Mouse (Mus musculus) kidney, adult 2 months (tissue): ENCODE measurements around the gene Atxn1. TPM values are rescaled to one million over a fixed set of nuclear protein-coding genes. Genes with fewer than 3 reads are reported as not detected.

Experiments used
- DNase-seq: peaks from one replicate; pipeline ENCODE4 v3.0.0; 2021
- H3K27ac ChIP-seq: fragments of 200-500 bp; 2 replicates; pipeline ENCODE4 v1.5.1; 2012; ENCODE audit warnings: low read depth, low read length, control low read depth, inconsistent platforms; ENCODE audit not compliant: insufficient read depth
- H3K27me3 ChIP-seq: fragments of 200-500 bp; replicated peaks from 2 replicates; pipeline ENCODE4 v1.6.1; 2012; ENCODE audit warnings: mild to moderate bottlenecking, moderate library complexity, low read length, inconsistent platforms; ENCODE audit not compliant: control insufficient read depth, insufficient read depth
- H3K36me3 ChIP-seq: fragments of 200-500 bp; 2 replicates; pipeline ENCODE4 v1.6.1; 2012; ENCODE audit warnings: mild to moderate bottlenecking, moderate library complexity, low read length, inconsistent platforms; ENCODE audit not compliant: control insufficient read depth, insufficient read depth
- H3K4me1 ChIP-seq: fragments of 200-500 bp; 2 replicates; pipeline ENCODE4 v1.6.1; 2011; ENCODE audit warnings: low read length; ENCODE audit not compliant: control insufficient read depth, insufficient read depth
- H3K4me3 ChIP-seq: fragments of 200-500 bp; 2 replicates; pipeline ENCODE4 v1.5.1; 2011; ENCODE audit warnings: mild to moderate bottlenecking, low read depth, low read length, control low read depth; ENCODE audit not compliant: insufficient read depth
- CTCF ChIP-seq: fragments of 200-500 bp; conservative IDR thresholded peaks from 2 replicates; pipeline ENCODE4 v1.5.1; 2011; ENCODE audit warnings: low read depth, mild to moderate bottlenecking, control low read depth, low read length, moderate library complexity, mixed read lengths; ENCODE audit not compliant: insufficient read depth, insufficient read length
- POLR2A ChIP-seq: fragments of 200-500 bp; IDR thresholded peaks from one replicate; pipeline ENCODE4 v1.6.1; 2011; ENCODE audit warnings: low read depth, low read length, control low read depth
- WGBS: fragments of 180-500 bp; shearing (Covaris S2); methylation state at CpG from one replicate; pipeline ENCODE4 v1.1.7; 2018; 5-methylcytosine and 5-hydroxymethylcytosine counted together
- polyA plus RNA-seq: library from polyadenylated mRNA; depleted of rRNA; stranded (reverse); fragments of >200 nt; gene quantifications from 2 replicates; pipeline ENCODE4 v1.2.3, GENCODE M21; 2012; rRNA removed

Gene Atxn1
- polyA plus RNA-seq = 15.0 and 17.9 TPM in 2 replicates

- peak; percentile 92 for DNase-seq
- Histone ChIP-seq H3K4me1 (peaks cover 12% of the 10 kb centered on the region), H3K27ac (peak within 1 kb of the TSS; percentile 99)
Measured at GRCm38 (mm10) chr13:45964853-45965593, at the start of gene Atxn1. Gene Atxn1 (minus strand): TSS chr13:45965008.

GRCm38 (mm10) chr13:46011232-46011631 is 46.4 kb upstream of the Atxn1 start:
- Histone ChIP-seq H3K27ac (no peak overlapping the region), H3K36me3 (no peaks in the 10 kb centered on the region), H3K4me3 (no peak overlapping the region), H3K27me3 (no peaks in the 10 kb centered on the region), H3K4me1 (peaks cover 5% of the 10 kb centered on the region)
- no peak for TF ChIP-seq POLR2A
- TF ChIP-seq CTCF = no peak
- 59% methylated on average over 9 of the region's 9 CpGs for WGBS
- DNase-seq = no peak

More at GRCm38 (mm10) chr13:45964853-45965593, at the start of gene Atxn1:
- under 1% methylated on average over 50 of the region's 53 CpGs for WGBS
- no peaks in the 10 kb centered on the region for H3K27me3 ChIP-seq
- H3K36me3 ChIP-seq = no peaks in the 10 kb centered on the region; the same call in 1 of the 2 replicates
- H3K4me3 ChIP-seq = peak within 1 kb of the TSS; percentile 99
- peak; percentile 32 for TF ChIP-seq POLR2A
- no peak for TF ChIP-seq CTCF

- H3K27me3 ChIP-seq = no peaks in the 10 kb centered on the region
- no peak overlapping the region for H3K4me3 ChIP-seq
- TF ChIP-seq CTCF (no peak), POLR2A (no peak)
- H3K27ac ChIP-seq = no peak overlapping the region
- DNase-seq = no peak
- H3K4me1 ChIP-seq = peaks cover 6% of the 10 kb centered on the region
- WGBS = 83% methylated on average over 12 of the region's 12 CpGs
- no peaks in the 10 kb centered on the region for H3K36me3 ChIP-seq
Measured at GRCm38 (mm10) chr13:46010075-46010474, 45.3 kb upstream of the Atxn1 start.

GRCm38 (mm10) chr13:46008831-46009666 is 44.2 kb upstream of the Atxn1 start:
- H3K27me3 ChIP-seq = no peaks in the 10 kb centered on the region
- H3K4me1 ChIP-seq = peaks cover 6% of the 10 kb centered on the region
- TF ChIP-seq CTCF (no peak), POLR2A (no peak)
- H3K27ac ChIP-seq = no peak overlapping the region
- H3K4me3 ChIP-seq = no peak overlapping the region
- no peaks in the 10 kb centered on the region for H3K36me3 ChIP-seq
- no peak for DNase-seq
- WGBS = 16% methylated on average over 30 of the region's 30 CpGs

- DNase-seq = peak; percentile 81
- no peak for TF ChIP-seq CTCF
- TF ChIP-seq POLR2A = no peak
- H3K4me3 ChIP-seq = no peak overlapping the region
- no peaks in the 10 kb centered on the region for H3K36me3 ChIP-seq
- H3K27me3 ChIP-seq = no peaks in the 10 kb centered on the region
- peaks cover 6% of the 10 kb centered on the region for H3K4me1 ChIP-seq
- no peak overlapping the region for H3K27ac ChIP-seq
- 13% methylated on average over 4 of the region's 4 CpGs for WGBS
Measured at GRCm38 (mm10) chr13:46006211-46007102, 41.6 kb upstream of the Atxn1 start.

- Histone ChIP-seq H3K27me3 (no peaks in the 10 kb centered on the region), H3K4me1 (peaks cover 6% of the 10 kb centered on the region), H3K4me3 (no peak overlapping the region), H3K27ac (no peak overlapping the region), H3K36me3 (no peaks in the 10 kb centered on the region)
- DNase-seq = no peak
- TF ChIP-seq CTCF (no peak), POLR2A (no peak)
- 57% methylated on average over 7 of the region's 7 CpGs for WGBS
Measured at GRCm38 (mm10) chr13:46005656-46006055, 40.8 kb upstream of the Atxn1 start.

- Histone ChIP-seq H3K27me3 (no peaks in the 10 kb centered on the region), H3K4me3 (no peak overlapping the region), H3K36me3 (no peaks in the 10 kb centered on the region), H3K27ac (no peak overlapping the region), H3K4me1 (peaks cover 1% of the 10 kb centered on the region)
- TF ChIP-seq POLR2A (no peak), CTCF (no peak)
- DNase-seq = no peak
- 86% methylated on average over 5 of the region's 5 CpGs for WGBS
Measured at GRCm38 (mm10) chr13:46001356-46001755, 36.5 kb upstream of the Atxn1 start.
